Mouse (Mus musculus) olfactory bulb, adult 2 months (tissue): ENCODE data around the gene Chrna4. TPM values are rescaled to one million over a fixed set of nuclear protein-coding genes. Genes with fewer than 3 reads are reported as not detected.

Experiments used
- H3K27ac ChIP-seq: fragments of 200-500 bp; 2 replicates; pipeline ENCODE4 v1.5.1; 2012; ENCODE audit warnings: low read depth, low read length; ENCODE audit not compliant: insufficient read depth
- H3K4me1 ChIP-seq: fragments of 200-500 bp; 2 replicates; pipeline ENCODE4 v1.6.1; 2012; ENCODE audit warnings: low read length; ENCODE audit not compliant: control insufficient read depth, insufficient read depth
- H3K4me3 ChIP-seq: fragments of 200-500 bp; 2 replicates; pipeline ENCODE4 v1.5.1; 2012; ENCODE audit warnings: mild to moderate bottlenecking, low read depth, low read length, moderate library complexity; ENCODE audit not compliant: insufficient read depth
- CTCF ChIP-seq: fragments of 200-500 bp; IDR thresholded peaks from 2 replicates; pipeline ENCODE4 v1.5.1; 2012; ENCODE audit warnings: low read depth, mild to moderate bottlenecking, low read length, moderate library complexity; ENCODE audit not compliant: insufficient read depth
- POLR2A ChIP-seq: fragments of 200-500 bp; IDR thresholded peaks from 2 replicates; pipeline ENCODE4 v1.6.1; 2012; ENCODE audit warnings: mild to moderate bottlenecking, low read depth, low read length, moderate library complexity; ENCODE audit not compliant: insufficient read depth
- WGBS: fragments of 180-500 bp; shearing (Covaris S2); methylation state at CpG from one replicate; pipeline ENCODE4 v1.1.7; 2018; 5-methylcytosine and 5-hydroxymethylcytosine counted together
- polyA plus RNA-seq: library from polyadenylated mRNA; stranded (reverse); fragments of >200 nt; gene quantifications from 2 replicates; pipeline ENCODE4 v1.2.4, GENCODE M21; 2012; ENCODE audit warnings: low replicate concordance; ENCODE audit not compliant: missing spikeins, insufficient read depth, insufficient read length

Gene Chrna4
- polyA plus RNA-seq, result not detected in 2 replicates

DNA sequence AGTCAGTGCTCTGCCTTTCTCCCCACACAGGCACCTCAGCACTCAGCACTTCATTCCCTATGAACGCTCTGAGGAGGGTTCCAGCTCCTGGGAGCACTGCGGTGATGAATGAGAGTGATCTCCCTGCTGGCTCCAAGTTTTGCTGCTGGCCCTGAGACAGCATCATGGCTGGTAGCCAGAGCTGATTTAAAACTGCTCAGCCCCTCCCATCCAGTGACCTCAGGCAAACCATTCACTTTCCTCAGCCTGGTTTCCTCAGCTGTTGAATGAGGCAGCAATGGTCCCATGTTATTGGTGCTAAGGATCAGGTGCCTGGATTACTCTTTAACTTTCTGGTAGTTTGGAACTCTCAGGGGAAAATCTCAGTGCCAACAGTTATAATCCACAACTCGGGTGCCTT is at the start of gene Chrna4:
TSS of gene Chrna4 (minus strand) at position 110 of the 400 bp plus-strand sequence.
- Histone ChIP-seq H3K4me1 (peaks cover 11% of the 10 kb centered on the region), H3K27ac (no peak within 1 kb of the TSS), H3K4me3 (no peak within 1 kb of the TSS)
- 57% methylated on average over 3 of the region's 3 CpGs for WGBS
- TF ChIP-seq CTCF (no peak), POLR2A (no peak)

DNA sequence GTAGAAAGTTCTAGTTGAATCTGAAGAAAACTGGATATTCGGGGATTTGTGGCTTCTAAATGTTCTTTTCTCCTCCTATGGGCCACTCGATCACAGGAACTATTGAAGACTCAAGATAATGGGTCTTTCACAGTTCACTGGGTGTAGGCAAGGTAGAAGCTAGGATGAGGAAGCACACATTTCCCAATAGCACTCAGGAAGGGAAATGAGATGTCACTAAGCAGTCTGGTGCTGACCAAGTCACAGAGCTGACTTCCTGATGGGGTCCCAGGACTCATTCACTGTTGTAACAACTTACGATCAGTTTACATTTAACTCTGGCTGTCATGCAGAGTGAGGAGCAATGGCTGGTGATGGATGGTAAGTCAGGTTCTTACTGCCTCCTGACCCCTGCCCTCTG is 46.8 kb upstream of the Chrna4 start:
- 80% methylated on average over 3 of the region's 3 CpGs for WGBS
- no peak for TF ChIP-seq POLR2A
- no peak for TF ChIP-seq CTCF
- H3K4me3 ChIP-seq, result no peak overlapping the region
- peaks cover 10% of the 10 kb centered on the region for H3K4me1 ChIP-seq
- no peak overlapping the region for H3K27ac ChIP-seq

DNA sequence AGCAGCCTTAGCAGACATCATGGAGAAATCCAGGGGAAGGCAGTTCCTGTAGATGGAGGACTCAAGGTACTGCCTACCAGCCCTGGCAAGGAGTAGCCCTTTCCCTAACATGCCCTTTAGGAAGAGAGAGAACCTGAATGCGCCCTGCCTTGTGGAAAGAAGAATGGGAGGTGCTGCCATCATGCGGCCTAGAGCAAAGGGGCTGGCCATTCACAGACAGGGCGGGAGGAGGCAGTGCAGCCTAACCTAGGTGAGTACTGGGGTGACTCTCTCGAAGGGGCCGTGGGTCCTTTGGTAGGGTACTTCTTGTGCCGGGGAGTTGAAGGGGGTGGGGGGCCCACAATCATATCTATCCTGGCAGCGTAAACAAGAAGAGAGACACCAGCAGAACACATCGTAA is 41.7 kb upstream of the Chrna4 start:
- Histone ChIP-seq H3K27ac (no peak overlapping the region), H3K4me1 (no peaks in the 10 kb centered on the region), H3K4me3 (no peak overlapping the region)
- TF ChIP-seq CTCF, result no peak
- TF ChIP-seq POLR2A, result no peak
- 64% methylated on average over 8 of the region's 8 CpGs for WGBS

DNA sequence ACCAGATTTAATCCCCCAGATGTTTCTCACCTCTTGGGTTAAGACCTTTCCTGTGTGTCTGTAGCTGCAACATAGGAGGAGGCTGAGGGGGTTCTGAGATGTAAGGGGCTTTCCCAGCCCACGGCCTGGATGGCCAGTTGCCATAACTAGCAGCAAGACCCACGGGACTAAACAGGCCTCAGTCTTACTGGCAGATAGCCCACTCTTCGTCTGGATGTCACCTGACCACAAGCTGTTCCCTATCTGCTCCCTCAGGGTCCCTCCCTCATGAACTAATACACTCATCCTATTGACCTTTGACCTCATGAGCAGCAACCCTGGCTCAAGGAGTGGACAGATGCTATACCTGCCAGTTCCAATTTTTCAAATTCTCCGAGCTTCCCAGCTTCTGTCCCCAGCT is 40.6 kb upstream of the Chrna4 start:
- TF ChIP-seq CTCF (no peak), POLR2A (no peak)
- no peak overlapping the region for H3K27ac ChIP-seq
- WGBS, result 41% methylated on average over 4 of the region's 4 CpGs

DNA sequence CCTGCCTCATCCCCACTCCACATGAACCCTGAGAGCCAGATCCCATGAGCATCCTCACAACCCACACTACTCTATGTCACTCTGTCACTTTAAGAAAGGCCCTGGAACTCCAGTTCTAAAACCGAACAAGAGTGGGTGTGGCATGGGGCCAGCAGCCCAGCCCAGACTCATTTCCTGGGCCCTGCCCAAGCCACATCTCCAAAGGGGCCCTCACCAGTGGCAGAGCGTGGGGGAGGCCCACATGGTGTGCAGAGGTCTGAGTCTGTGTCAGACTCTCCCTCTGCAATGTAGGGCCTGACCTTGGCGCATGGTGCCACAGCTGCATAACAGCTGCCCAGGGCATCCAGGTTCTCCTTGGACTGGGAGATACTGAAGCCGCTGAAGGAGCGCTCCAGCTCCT is 37.5 kb upstream of the Chrna4 start:
- H3K27ac ChIP-seq, result no peak overlapping the region
- 52% methylated on average over 5 of the region's 5 CpGs for WGBS
- H3K4me3 ChIP-seq, result no peak overlapping the region
- H3K4me1 ChIP-seq, result peaks cover 2% of the 10 kb centered on the region; the same call in 1 of the 2 replicates
- TF ChIP-seq POLR2A, result no peak
- no peak for TF ChIP-seq CTCF

More for the DNA sequence above, 40.6 kb upstream of the Chrna4 start:
- H3K4me3 ChIP-seq, result no peak overlapping the region
- H3K4me1 ChIP-seq, result no peaks in the 10 kb centered on the region

DNA sequence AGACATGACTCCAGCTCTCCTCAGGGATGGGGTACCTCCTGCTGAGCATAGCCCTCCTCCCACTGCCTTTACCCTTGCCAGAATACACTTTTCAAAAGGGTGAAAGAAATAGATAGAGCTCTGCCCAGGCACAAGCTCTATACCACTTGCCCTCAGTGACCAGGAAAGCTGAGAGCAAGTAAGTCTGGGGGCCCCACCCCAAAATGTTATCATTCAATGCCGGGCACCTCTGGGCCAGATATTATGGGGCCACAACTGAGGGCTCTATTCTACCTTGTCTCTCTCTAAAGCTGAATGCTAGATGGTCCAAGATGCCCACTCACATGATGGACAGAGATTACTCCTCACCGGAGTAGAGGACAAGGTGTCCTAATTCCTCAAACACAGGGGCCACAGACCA is 36.2 kb upstream of the Chrna4 start:
- H3K4me3 ChIP-seq, result no peak overlapping the region
- 83% methylated on average over 2 of the region's 2 CpGs for whole genome bisulfite sequencing
- H3K27ac ChIP-seq, result no peak overlapping the region
- no peak for TF ChIP-seq CTCF
- no peak for TF ChIP-seq POLR2A
- peaks cover 3% of the 10 kb centered on the region; the same call in 1 of the 2 replicates for H3K4me1 ChIP-seq

DNA sequence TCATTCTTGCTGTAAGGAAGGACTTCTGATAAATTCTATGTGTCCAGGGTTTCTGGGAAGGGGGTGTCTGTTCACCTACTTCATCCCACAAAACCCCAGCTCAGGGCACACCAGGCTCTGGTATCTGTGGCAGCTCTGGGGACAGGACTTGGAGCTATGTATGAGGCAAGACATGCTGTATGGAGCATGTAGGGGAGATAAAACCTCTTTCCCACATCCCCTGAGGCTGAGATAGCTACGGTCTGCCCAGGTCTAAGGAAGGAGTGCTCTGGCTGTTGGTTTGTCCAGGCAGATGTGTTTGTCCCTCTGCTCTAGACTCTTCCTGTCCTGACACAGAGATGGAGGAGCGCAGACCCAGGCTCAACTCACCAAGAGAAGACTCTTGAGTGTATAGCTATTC is 35.6 kb upstream of the Chrna4 start:
- H3K27ac ChIP-seq, result no peak overlapping the region
- no peak for TF ChIP-seq CTCF
- peaks cover 3% of the 10 kb centered on the region; the same call in 1 of the 2 replicates for H3K4me1 ChIP-seq
- H3K4me3 ChIP-seq, result no peak overlapping the region
- 90% methylated on average over 2 of the region's 2 CpGs for WGBS

DNA sequence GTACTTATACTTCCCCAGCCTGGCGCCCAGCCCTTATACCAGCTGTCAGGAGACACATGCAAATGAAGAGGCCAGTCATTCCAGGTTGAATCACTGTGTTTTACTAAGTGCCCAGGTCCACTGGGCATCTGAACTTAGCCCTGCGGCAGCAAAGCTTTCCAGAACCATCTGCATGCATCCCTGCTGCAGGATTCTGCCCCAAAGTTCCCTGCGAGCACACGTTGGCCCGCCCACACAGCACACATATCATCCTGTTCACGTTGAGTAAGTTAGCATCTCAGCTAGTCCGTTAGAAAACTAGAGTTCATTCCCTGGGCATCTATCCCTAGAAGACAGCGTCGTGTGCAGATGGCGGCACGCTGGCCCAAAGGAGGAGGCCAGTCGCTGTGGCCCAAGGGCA is 32.2 kb upstream of the Chrna4 start:
- H3K27ac ChIP-seq, result no peak overlapping the region
- no peak overlapping the region for H3K4me3 ChIP-seq
- TF ChIP-seq CTCF (no peak), POLR2A (no peak)
- 66% methylated on average over 12 of the region's 12 CpGs for WGBS
- H3K4me1 ChIP-seq, result peaks cover 3% of the 10 kb centered on the region; the same call in 1 of the 2 replicates

DNA sequence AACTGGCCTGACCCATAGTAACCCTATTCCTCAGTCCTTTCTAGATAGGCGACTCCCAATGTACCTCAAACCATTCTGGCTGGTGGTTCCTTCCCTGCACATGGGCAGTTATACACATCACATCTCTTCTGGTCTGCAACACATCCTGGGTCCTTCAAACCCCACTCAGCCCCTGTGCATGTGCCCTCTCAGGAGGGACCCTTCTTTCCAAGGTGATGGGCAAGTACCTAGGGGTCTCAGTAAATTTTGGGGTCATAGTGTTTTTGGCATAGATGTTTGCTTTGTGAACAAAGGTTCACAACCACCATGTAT is 29.0 kb upstream of the Chrna4 start:
- H3K4me3 ChIP-seq, result no peak overlapping the region
- TF ChIP-seq POLR2A (no peak), CTCF (no peak)
- no peak overlapping the region for H3K27ac ChIP-seq
- WGBS, result 5% methylated on average over 1 of the region's 1 CpGs
- peaks cover 3% of the 10 kb centered on the region; the same call in 1 of the 2 replicates for H3K4me1 ChIP-seq
